Mouse (Mus musculus) B cell, adult 62 days (primary cell): ENCODE results near the gene Apol6. TPM values are rescaled to one million over a fixed set of nuclear protein-coding genes. Genes with fewer than 3 reads are reported as not detected.

ENCODE experiments used
- total RNA-seq: library from RNA; stranded (reverse); gene quantifications from 4 replicates; pipeline ENCODE4 v1.2.4, GENCODE M21; 2023

Gene Apol6
- not detected in 4 replicates for total RNA-seq

DNA sequence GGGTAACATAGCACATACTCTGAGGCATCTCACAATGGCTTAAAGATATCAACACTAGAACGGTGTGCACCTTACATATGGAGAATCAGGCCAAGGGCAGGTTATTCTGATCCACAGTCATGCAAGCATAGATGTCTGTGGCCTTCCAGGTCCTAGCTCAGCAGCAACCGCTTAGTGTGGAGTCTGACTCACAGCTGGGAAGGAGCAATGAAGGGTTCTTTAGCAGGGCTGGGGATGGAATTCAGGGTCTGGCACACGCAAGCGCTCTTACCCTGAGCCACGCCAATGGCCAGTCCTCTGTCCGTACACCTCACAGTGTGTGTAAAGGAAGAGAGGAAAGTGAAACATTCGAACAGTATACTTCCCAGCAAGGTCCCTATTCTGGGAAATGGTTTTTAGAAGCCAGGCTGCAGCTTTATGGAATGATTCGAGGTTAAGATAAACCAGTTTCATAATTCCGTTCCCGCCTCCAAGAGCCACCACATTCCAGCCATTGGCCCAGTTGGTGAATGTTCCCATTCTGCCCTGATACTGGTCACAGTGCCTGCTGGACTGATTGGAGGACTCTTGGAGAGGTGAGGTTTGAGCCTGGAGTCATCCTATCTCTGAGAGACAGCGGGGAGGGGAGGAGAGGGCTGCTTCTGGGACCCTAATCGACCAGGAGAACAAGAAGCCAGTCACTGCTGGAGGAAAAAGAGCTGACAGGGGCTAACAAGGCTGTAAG lies at the start of gene Apol6:
Gene Apol6, plus strand, starts transcription at position 133 of the 724 bp plus-strand sequence.

DNA sequence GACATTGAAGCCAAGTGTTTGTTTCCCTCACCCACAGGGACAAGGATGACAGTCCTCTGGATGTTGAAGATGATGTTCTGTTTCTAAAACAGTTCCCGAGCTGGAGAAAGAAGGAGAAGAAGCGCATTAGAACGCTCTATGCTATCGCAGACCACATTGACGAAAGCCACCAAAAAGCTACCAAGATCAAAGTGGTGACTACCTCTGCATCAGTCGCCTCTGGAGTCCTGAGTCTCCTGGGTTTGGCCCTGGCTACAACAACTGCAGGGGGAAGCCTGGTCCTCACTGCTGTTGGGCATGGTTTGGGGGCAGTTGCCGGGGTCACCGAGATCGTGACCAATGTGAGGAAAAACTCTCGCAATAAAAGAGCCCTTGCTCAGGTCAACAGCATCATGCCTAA lies 6.0 kb downstream of the Apol6 start, which contains the start of gene Mb:
Gene Mb, minus strand, starts transcription at position 101 of the 400 bp plus-strand sequence.

Other genes with a start within 250 kb of the Apol6 start
- 8.0 to 10.5 TPM (median 9.4 TPM) in 4 replicates for gene Zfp251, start 173.3 kb upstream of the Apol6 start, total RNA-seq
- gene Zfp7, start 165.5 kb upstream of the Apol6 start, total RNA-seq: 9.0 to 10.3 TPM (median 9.7 TPM) in 4 replicates
- not detected in 4 replicates for gene Gm49527, start 165.4 kb upstream of the Apol6 start, total RNA-seq
- 1.5 to 3.2 TPM (median 2.7 TPM) in 4 replicates for gene Zfp647, start 119.3 kb upstream of the Apol6 start, total RNA-seq
- gene 1110038F14Rik, start 96.2 kb upstream of the Apol6 start, total RNA-seq: 37.6 to 40.9 TPM (median 38.5 TPM) in 4 replicates
- gene Mb, start 5.9 kb downstream of the Apol6 start, total RNA-seq: not detected in 4 replicates